Mouse (Mus musculus): ENCODE results near the gene Gramd4. TPM values are rescaled to one million over a fixed set of nuclear protein-coding genes. Genes with fewer than 3 reads are reported as not detected.
A peak's percentile ranks its signal among the peaks of the same experiment; 100 is the strongest.

Gene Gramd4
- polyA plus RNA-seq, 1 experiment from 2014 or later = 8.6 TPM

GRCm38 (mm10) chr15:86183484-86183883 is 126.0 kb downstream of the Gramd4 start:
- no peaks in the 10 kb centered on the region for H3K27me3 ChIP-seq (ENCODE audit: insufficient read depth, low read length)
- ATAC-seq (ENCODE audit: insufficient read depth) = no peak
- no peak overlapping the region for H3K4me2 ChIP-seq
- H3K9me3 ChIP-seq (ENCODE audit: low read depth, low read length) = no peaks in the 10 kb centered on the region
- H3K4me3 ChIP-seq (ENCODE audit: low read depth, low read length) = no peak overlapping the region
- H3K4me1 ChIP-seq (ENCODE audit: insufficient read depth) = peaks cover 16% of the 10 kb centered on the region
- H3K9ac ChIP-seq = no peak overlapping the region
- TF ChIP-seq CTCF (IDR thresholded peaks at IDR 0.05; ENCODE audit: low read depth) = no peak
- H3K27ac ChIP-seq (ENCODE audit: low read depth) = no peak overlapping the region
- DNase-seq = no peak
- no peaks in the 10 kb centered on the region for H3K36me3 ChIP-seq (ENCODE audit: insufficient read depth)
- 95% methylated on average over 8 of the region's 8 CpGs for WGBS

DNA sequence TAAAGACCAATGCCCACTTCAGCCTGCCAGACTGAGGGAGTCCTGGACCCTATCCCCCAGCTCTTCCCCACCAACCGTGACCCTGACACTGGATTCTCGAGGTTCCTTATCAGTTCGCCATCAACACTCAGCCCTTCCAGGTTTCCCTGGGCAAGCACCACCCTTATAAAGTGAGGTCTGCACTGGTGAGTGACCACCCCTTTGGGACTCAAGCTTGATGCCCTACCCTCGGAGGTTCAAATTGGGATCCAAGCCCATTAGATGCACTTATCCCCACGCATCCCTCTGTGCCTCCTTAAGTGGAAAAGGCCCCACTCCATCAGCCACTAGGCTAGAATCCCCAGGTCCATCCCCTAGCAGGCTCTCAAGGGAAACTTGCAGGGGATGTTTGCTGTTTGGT is 126.6 kb downstream of the Gramd4 start:
- Histone ChIP-seq H3K27me3 (ENCODE audit: insufficient read depth, low read length) (no peaks in the 10 kb centered on the region), H3K27ac (ENCODE audit: low read depth) (no peak overlapping the region), H3K4me2 (peak overlapping the region; percentile 82), H3K9ac (no peak overlapping the region), H3K36me3 (ENCODE audit: insufficient read depth) (no peaks in the 10 kb centered on the region), H3K9me3 (ENCODE audit: low read depth, low read length) (no peaks in the 10 kb centered on the region), H3K4me3 (ENCODE audit: low read depth, low read length) (peak overlapping the region; percentile 82), H3K4me1 (ENCODE audit: insufficient read depth) (peaks cover 21% of the 10 kb centered on the region)
- no peak for TF ChIP-seq CTCF (IDR thresholded peaks at IDR 0.05; ENCODE audit: low read depth)
- DNase-seq (no peak), ATAC-seq (ENCODE audit: insufficient read depth) (no peak)
- 53% methylated on average over 5 of the region's 5 CpGs for WGBS

- no peaks in the 10 kb centered on the region for H3K36me3 ChIP-seq (ENCODE audit: insufficient read depth)
- no peaks in the 10 kb centered on the region for H3K9me3 ChIP-seq (ENCODE audit: low read depth, low read length)
- H3K27me3 ChIP-seq (ENCODE audit: insufficient read depth, low read length) = no peaks in the 10 kb centered on the region
- peaks cover 21% of the 10 kb centered on the region for H3K4me1 ChIP-seq (ENCODE audit: insufficient read depth)
- peak overlapping the region; percentile 82 for H3K4me3 ChIP-seq (ENCODE audit: low read depth, low read length)
- WGBS = under 1% methylated on average over 68 of the region's 70 CpGs
- peak; percentile 36 for ATAC-seq (ENCODE audit: insufficient read depth)
- H3K9ac ChIP-seq = peak overlapping the region; percentile 95
- H3K4me2 ChIP-seq = peak overlapping the region; percentile 82
- DNase-seq = peak; percentile 71
- TF ChIP-seq CTCF (IDR thresholded peaks at IDR 0.05; ENCODE audit: low read depth) = no peak
- H3K27ac ChIP-seq (ENCODE audit: low read depth) = peak overlapping the region; percentile 86
Observed at GRCm38 (mm10) chr15:86184851-86185688, 127.6 kb downstream of the Gramd4 start.

- Histone ChIP-seq H3K4me2 (peak within 1 kb of the TSS; percentile 82), H3K27me3 (ENCODE audit: insufficient read depth, low read length) (no peaks in the 10 kb centered on the region), H3K9ac (peak within 1 kb of the TSS; percentile 95), H3K9me3 (ENCODE audit: low read depth, low read length) (no peaks in the 10 kb centered on the region), H3K4me3 (ENCODE audit: low read depth, low read length) (peak within 1 kb of the TSS; percentile 82), H3K36me3 (ENCODE audit: insufficient read depth) (no peaks in the 10 kb centered on the region), H3K27ac (ENCODE audit: low read depth) (peak within 1 kb of the TSS; percentile 86), H3K4me1 (ENCODE audit: insufficient read depth) (peaks cover 21% of the 10 kb centered on the region)
- 3% methylated on average over 43 of the region's 43 CpGs for WGBS
- TF ChIP-seq CTCF (IDR thresholded peaks at IDR 0.05; ENCODE audit: low read depth) = peak; percentile 70
- DNase-seq = peak; percentile 70
- ATAC-seq (ENCODE audit: insufficient read depth) = peak; percentile 45
Observed at GRCm38 (mm10) chr15:86185689-86186569, 128.4 kb downstream of the Gramd4 start, which contains the start of gene Cerk. TSS of gene Cerk (minus strand) at chr15:86186141.

DNA sequence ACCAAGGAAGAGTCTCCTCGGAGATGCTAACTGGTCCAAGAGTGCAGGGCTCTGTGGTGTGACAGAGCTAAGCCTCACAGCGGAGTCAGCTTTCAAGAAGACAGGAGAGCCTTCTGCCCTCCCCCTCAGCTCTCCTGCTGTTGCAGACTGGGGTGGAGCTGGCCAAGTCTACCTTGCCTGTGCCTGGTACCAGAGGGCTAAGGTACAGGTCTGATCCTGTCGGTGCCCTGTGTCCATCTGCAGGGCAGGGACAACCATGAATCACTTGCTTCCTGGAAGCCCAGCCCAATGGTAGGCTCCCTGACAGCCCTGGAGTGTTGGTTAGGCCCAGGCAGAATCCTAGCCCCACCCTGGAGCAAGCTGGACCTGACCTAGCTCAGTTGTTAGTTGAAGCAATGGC is 129.2 kb downstream of the Gramd4 start:
- no peak for DNase-seq
- no peak for ATAC-seq (ENCODE audit: insufficient read depth)
- TF ChIP-seq CTCF (IDR thresholded peaks at IDR 0.05; ENCODE audit: low read depth) = no peak
- no peaks in the 10 kb centered on the region for H3K36me3 ChIP-seq (ENCODE audit: insufficient read depth)
- WGBS = 50% methylated on average over 3 of the region's 3 CpGs
- no peak overlapping the region for H3K27ac ChIP-seq (ENCODE audit: low read depth)
- no peak overlapping the region for H3K4me3 ChIP-seq (ENCODE audit: low read depth, low read length)
- H3K9ac ChIP-seq = no peak overlapping the region
- H3K9me3 ChIP-seq (ENCODE audit: low read depth, low read length) = no peaks in the 10 kb centered on the region
- H3K4me2 ChIP-seq = peak overlapping the region; percentile 82; the same call in 1 of the 2 replicates
- no peaks in the 10 kb centered on the region for H3K27me3 ChIP-seq (ENCODE audit: insufficient read depth, low read length)
- peaks cover 15% of the 10 kb centered on the region for H3K4me1 ChIP-seq (ENCODE audit: insufficient read depth)

Other genes with a start within 250 kb of the Gramd4 start
- gene Cdpf1, start 246.0 kb upstream of the Gramd4 start, polyA plus RNA-seq (2014; fragmentation: Nextera tagmentation; extraction: Ambion mirVana) = 26.8 and 31.2 TPM in 2 replicates
- gene Pkdrej, start 236.0 kb upstream of the Gramd4 start, polyA plus RNA-seq (2014; fragmentation: Nextera tagmentation; extraction: Ambion mirVana) = 0.20 and 0.24 TPM in 2 replicates
- 3.4 and 4.1 TPM in 2 replicates for gene Ttc38, start 225.4 kb upstream of the Gramd4 start, polyA plus RNA-seq (2014; fragmentation: Nextera tagmentation; extraction: Ambion mirVana)
- gene Gtse1, start 197.9 kb upstream of the Gramd4 start, polyA plus RNA-seq (2014; fragmentation: Nextera tagmentation; extraction: Ambion mirVana) = 35.4 and 36.2 TPM in 2 replicates
- gene Trmu, start 178.4 kb upstream of the Gramd4 start, polyA plus RNA-seq (2014; fragmentation: Nextera tagmentation; extraction: Ambion mirVana) = 30.2 and 36.9 TPM in 2 replicates
- 9.0 and 9.9 TPM in 2 replicates for gene Celsr1, start 23.9 kb upstream of the Gramd4 start, polyA plus RNA-seq (2014; fragmentation: Nextera tagmentation; extraction: Ambion mirVana)
- gene Cerk, start 128.4 kb downstream of the Gramd4 start, polyA plus RNA-seq (2014; fragmentation: Nextera tagmentation; extraction: Ambion mirVana) = 33.8 and 34.2 TPM in 2 replicates
- 8.4 and 10.6 TPM in 2 replicates for gene Tbc1d22a, start 156.8 kb downstream of the Gramd4 start, polyA plus RNA-seq (2014; fragmentation: Nextera tagmentation; extraction: Ambion mirVana)